ENCODE assay signal across 17 mouse cellular contexts in genomic region chr4:152628111-152628510, GRCm38 (mm10).
A peak's percentile ranks its signal among the peaks of the same experiment; 100 is the strongest.
DNase-seq lines count a peak whose midpoint lies in the region; ATAC-seq and TF ChIP-seq lines count a peak whose summit lies in the region.
"Had no signal": no experiment of that assay in that cellular context is flagged by ENCODE, and none has a peak within 500 bp of the region (broad histone marks: within the 10 kb centered on the region; RNA-seq: fewer than 3 reads in every experiment).

No protein-coding gene starts in this region.

- no peak for TF ChIP-seq POLR2A in limb, embryonic 14.5 days (IDR thresholded peaks at IDR 0.05; ENCODE audit: borderline replicate concordance, extremely low read depth, insufficient read depth, insufficient read length)

- no peaks in the 10 kb centered on the region for H3K27me3 ChIP-seq in limb, embryonic 14.5 days (ENCODE audit: control insufficient read depth, insufficient read depth, low read length)
- H3K27me3 ChIP-seq in limb, embryonic 10.5 days (ENCODE audit: low read depth, poor library complexity, severe bottlenecking) = peaks cover 9% of the 10 kb centered on the region; the same call in 1 of the 2 replicates

- no peaks in the 10 kb centered on the region for H3K9me3 ChIP-seq in limb, embryonic 14.5 days (ENCODE audit: control insufficient read depth, low read length)
- no peaks in the 10 kb centered on the region for H3K9me3 ChIP-seq in limb, embryonic 10.5 days (replicated peaks)
- H3K9me3 ChIP-seq: heart, embryonic 12.5 days; limb, embryonic 13.5 days had no signal

- H3K9ac ChIP-seq in limb, embryonic 14.5 days (ENCODE audit: low read depth, low read length, severe bottlenecking) = no peak overlapping the region
- H3K9ac ChIP-seq: heart, embryonic 12.5 days; limb, embryonic 13.5 days had no signal

- 0 out of 2 replicates have a peak, but pooled peaks cover 4% of the 10 kb centered on the region for H3K4me1 ChIP-seq in limb, embryonic 14.5 days (ENCODE audit: control insufficient read depth, insufficient read depth, low read length)
- peaks cover 19% of the 10 kb centered on the region for H3K4me1 ChIP-seq in limb, embryonic 10.5 days

- no peaks in the 10 kb centered on the region for H3K36me3 ChIP-seq in limb, embryonic 14.5 days (ENCODE audit: control insufficient read depth, insufficient read depth, low read length)
- H3K36me3 ChIP-seq in limb, embryonic 10.5 days = no peaks in the 10 kb centered on the region
- H3K36me3 ChIP-seq: heart, embryonic 12.5 days; limb, embryonic 13.5 days had no signal

- no peak overlapping the region for H3K4me2 ChIP-seq in limb, embryonic 14.5 days (replicated peaks; ENCODE audit: low read depth, low read length, severe bottlenecking)
- H3K4me2 ChIP-seq: heart, embryonic 12.5 days; limb, embryonic 13.5 days had no signal

- WGBS in limb, embryonic 14.5 days = 68% methylated on average over 4 of the region's 4 CpGs
- 79% methylated on average over 4 of the region's 4 CpGs for WGBS in limb, embryonic 10.5 days

- H3K27ac ChIP-seq in limb, embryonic 14.5 days (replicated peaks; ENCODE audit: low read depth, low read length) = no peak overlapping the region
- no peak overlapping the region for H3K27ac ChIP-seq in limb, embryonic 10.5 days
- H3K27ac ChIP-seq: limb, embryonic 13.5 days had no signal

- no peak overlapping the region for H3K4me3 ChIP-seq in limb, embryonic 14.5 days (replicated peaks; ENCODE audit: low read length)
- H3K4me3 ChIP-seq in limb, embryonic 10.5 days = no peak overlapping the region
- H3K4me3 ChIP-seq: heart, embryonic 12.5 days; limb, embryonic 13.5 days had no signal

- ATAC-seq in limb, embryonic 14.5 days (ENCODE audit: low FRiP score, low read depth) = peak; percentile 16; the same call in 1 of the 2 replicates
- ATAC-seq: midbrain, embryonic 16.5 days had no signal

- DNase-seq in cerebellum, postnatal 10 days = peak; percentile 35 to 42
- no peak for DNase-seq in cerebellum, postnatal 25 days
- DNase-seq in limb, embryonic 14.5 days (ENCODE audit: low spot score) = no peak
- DNase-seq in limb, embryonic 10.5 days (ENCODE audit: low spot score) = no peak
- peak; percentile 74 for DNase-seq in layer of hippocampus, adult 11-12 months (ENCODE audit: low spot score)
- peak; percentile 37 for DNase-seq in mesoderm, embryonic 11.5 days (ENCODE audit: low read depth, low spot score)
- DNase-seq in yolk sac, embryonic 10.5 days (ENCODE audit: low spot score) = no peak
- DNase-seq in testis, postnatal 14 days (ENCODE audit: low spot score) = no peak
- DNase-seq: adrenal gland, postnatal 25 days; cerebellum, postnatal 36 days; heart, postnatal 36 days; kidney, adult 9 months; lung, postnatal 4 days; thymus, adult 18-20 months had no signal

Comparison
In these comparisons a context has a peak if more than half of its experiments do, and no peak if none do; other contexts are left out.
1. DNase-seq: peak in cerebellum, postnatal 10 days (2 of 2), layer of hippocampus, adult 11-12 months (single experiment) and mesoderm, embryonic 11.5 days (single experiment); none in cerebellum, postnatal 25 days (0 of 2), limb, embryonic 14.5 days (single experiment), limb, embryonic 10.5 days (single experiment), yolk sac, embryonic 10.5 days (single experiment) and testis, postnatal 14 days (single experiment).